Mouse (Mus musculus) CH12F3 (cell line): ENCODE measurements around the gene Iqck.

ENCODE experiments used
- in situ Hi-C: fragments of 300-500 bp; cut with MboI; formaldehyde crosslinking; loops from 2 replicates; pipeline ENCODE4 v1.14.3; 2020; ENCODE audit warnings: low sequenced_read_pairs

The Iqck gene

GRCm38 (mm10) chr7:118850676-118851290 is 4.8 kb upstream of the Iqck start:
- in situ Hi-C loops: no loop called here

GRCm38 (mm10) chr7:118851571-118851970 is 4.0 kb upstream of the Iqck start:
- in situ Hi-C loops: no loop called here

GRCm38 (mm10) chr7:118852611-118853010 is 2.9 kb upstream of the Iqck start:
- in situ Hi-C loops: no loop called here

GRCm38 (mm10) chr7:118854606-118855005 is 946 bp upstream of the Iqck start:
- in situ Hi-C loops: no loop called here

- in situ Hi-C loops: no loop called here
These were observed 339 bp downstream of the Iqck start, which contains the start of gene Knop1 for GRCm38 (mm10) chr7:118855877-118856304. TSS of gene Knop1 (minus strand) at chr7:118856254.

- in situ Hi-C loops: no loop called here
These were observed 3.1 kb downstream of the Iqck start for GRCm38 (mm10) chr7:118858640-118859039.

GRCm38 (mm10) chr7:118865362-118865761 is 9.8 kb downstream of the Iqck start:
- in situ Hi-C loops: no loop called here

GRCm38 (mm10) chr7:118879466-118880029 is 24.0 kb downstream of the Iqck start:
- in situ Hi-C loops: no loop called here

- in situ Hi-C loops: no loop called here
These were observed 28.4 kb downstream of the Iqck start for GRCm38 (mm10) chr7:118883957-118884356.

- in situ Hi-C loops: no loop called here
These were observed 29.4 kb downstream of the Iqck start for GRCm38 (mm10) chr7:118884969-118885368.

- in situ Hi-C loops: no loop called here
These were observed 31.9 kb downstream of the Iqck start for GRCm38 (mm10) chr7:118887303-118888055.

GRCm38 (mm10) chr7:118889046-118889680 is 33.6 kb downstream of the Iqck start:
- in situ Hi-C loops: no loop called here

GRCm38 (mm10) chr7:118895469-118896450 is 40.2 kb downstream of the Iqck start:
- in situ Hi-C loops: no loop called here

- in situ Hi-C loops: no loop called here
These were observed 42.5 kb downstream of the Iqck start for GRCm38 (mm10) chr7:118898063-118898462.

GRCm38 (mm10) chr7:118900090-118900489 is 44.5 kb downstream of the Iqck start:
- in situ Hi-C loops: no loop called here

GRCm38 (mm10) chr7:118902944-118903343 is 47.4 kb downstream of the Iqck start:
- in situ Hi-C loops: no loop called here

- in situ Hi-C loops: no loop called here
These were observed 48.3 kb downstream of the Iqck start for GRCm38 (mm10) chr7:118903879-118904278.

- in situ Hi-C loops: no loop called here
These were observed 49.0 kb downstream of the Iqck start for GRCm38 (mm10) chr7:118904530-118904929.

GRCm38 (mm10) chr7:118908961-118909515 is 53.5 kb downstream of the Iqck start:
- in situ Hi-C loops: no loop called here

GRCm38 (mm10) chr7:118910464-118910863 is 54.9 kb downstream of the Iqck start:
- in situ Hi-C loops: no loop called here
